Mouse (Mus musculus) stomach, embryonic 14.5 days (tissue): ENCODE data around the gene Nop58. TPM values are rescaled to one million over a fixed set of nuclear protein-coding genes. Genes with fewer than 3 reads are reported as not detected.

ENCODE experiments used
- ATAC-seq: fragments of 200-750 bp; cut with Nextera tagmentation; 2 replicates; pipeline ENCODE4 v1.8.0; 2017; ENCODE audit warnings: low read depth, moderate TSS enrichment; ENCODE audit not compliant: insufficient number of reproducible peaks, insufficient read depth, low FRiP score
- H3K27ac ChIP-seq: fragments of 300-500 bp; sonication (generic); 2 replicates; pipeline ENCODE4 v1.5.1; 2014; ENCODE audit warnings: mild to moderate bottlenecking, low read length, moderate library complexity, mixed read lengths
- H3K27me3 ChIP-seq: fragments of 300-500 bp; sonication (generic); 2 replicates; pipeline ENCODE4 v1.6.1; 2014; ENCODE audit warnings: low read length, control low read depth, mixed read lengths; ENCODE audit not compliant: control insufficient read depth, insufficient read depth
- H3K36me3 ChIP-seq: fragments of 300-500 bp; sonication (generic); 2 replicates; pipeline ENCODE4 v1.6.1; 2014; ENCODE audit warnings: mild to moderate bottlenecking, control low read depth, low read length, moderate library complexity, mixed read lengths; ENCODE audit not compliant: control insufficient read depth, insufficient read depth
- H3K4me1 ChIP-seq: fragments of 300-500 bp; sonication (generic); 2 replicates; pipeline ENCODE4 v1.6.1; 2014; ENCODE audit warnings: low read length, control low read depth, mixed read lengths; ENCODE audit not compliant: control insufficient read depth, insufficient read depth
- H3K4me2 ChIP-seq: fragments of 300-500 bp; sonication (generic); replicated peaks from 2 replicates; pipeline ENCODE4 v1.6.1; 2014; ENCODE audit warnings: low read depth, low read length, control low read depth
- H3K4me3 ChIP-seq: fragments of 300-500 bp; sonication (generic); 2 replicates; pipeline ENCODE4 v1.5.1; 2014; ENCODE audit warnings: low read depth, low read length, control low read depth
- H3K9ac ChIP-seq: fragments of 300-500 bp; sonication (generic); replicated peaks from 2 replicates; pipeline ENCODE4 v1.6.1; 2014; ENCODE audit warnings: low read depth, mild to moderate bottlenecking, control low read depth, low read length, moderate library complexity, mixed read lengths
- H3K9me3 ChIP-seq: fragments of 300-500 bp; sonication (generic); 2 replicates; pipeline ENCODE4 v1.6.1; 2016; ENCODE audit warnings: low read depth, low read length, control low read depth; ENCODE audit not compliant: control insufficient read depth
- WGBS: fragments of 180-500 bp; shearing (Covaris S2); extraction: QIAGEN DNeasy Blood & Tissue Kit; methylation state at CpG from one replicate; pipeline ENCODE4 v1.1.7; 2014; 5-methylcytosine and 5-hydroxymethylcytosine counted together
- polyA plus RNA-seq: library from polyadenylated mRNA; unstranded; fragments of >200 nt; fragmentation: Nextera tagmentation; extraction: Ambion mirVana; gene quantifications from 2 replicates; pipeline ENCODE4 v1.2.1, GENCODE M21; 2014

Nop58 gene
- polyA plus RNA-seq, 1 experiment from 2014 or later, result 219 TPM

DNA sequence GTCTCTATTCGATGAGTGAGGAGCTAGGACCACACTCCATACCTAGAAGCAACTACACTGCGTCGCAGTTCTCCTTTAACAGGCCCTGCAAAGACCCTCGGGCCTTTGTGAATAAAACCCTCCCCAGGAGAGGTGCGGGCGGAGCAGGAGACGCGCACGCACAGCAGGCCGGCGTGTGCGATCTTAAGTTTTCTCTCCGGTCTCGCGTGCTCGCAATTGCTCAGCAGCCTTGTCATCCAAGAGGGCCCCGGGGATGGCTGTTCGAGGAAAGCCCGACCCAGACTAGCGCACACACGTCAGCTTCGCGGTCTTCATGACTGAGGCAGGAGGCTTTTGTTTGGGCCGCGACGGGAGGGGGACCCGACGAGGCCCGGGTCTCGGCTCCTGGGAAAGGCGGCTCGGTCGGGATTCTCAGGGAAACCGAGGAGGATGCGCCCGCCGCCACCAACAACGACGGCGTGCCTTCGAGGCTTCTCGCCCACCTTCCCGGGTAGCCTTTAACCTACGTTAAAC lies 77.9 kb downstream of the Nop58 start:
- H3K9me3 ChIP-seq, result no peaks in the 10 kb centered on the region
- H3K4me3 ChIP-seq, result peak overlapping the region; percentile 67
- H3K36me3 ChIP-seq, result no peaks in the 10 kb centered on the region
- H3K4me1 ChIP-seq, result peaks cover 11% of the 10 kb centered on the region; the same call in 1 of the 2 replicates
- peak overlapping the region; percentile 98 for H3K27ac ChIP-seq
- no peaks in the 10 kb centered on the region for H3K27me3 ChIP-seq
- WGBS, result under 1% methylated on average over 44 of the region's 44 CpGs
- H3K9ac ChIP-seq, result peak overlapping the region; percentile 92
- peak; percentile 30; the same call in 1 of the 2 replicates for ATAC-seq
- peak overlapping the region; percentile 79 for H3K4me2 ChIP-seq

DNA sequence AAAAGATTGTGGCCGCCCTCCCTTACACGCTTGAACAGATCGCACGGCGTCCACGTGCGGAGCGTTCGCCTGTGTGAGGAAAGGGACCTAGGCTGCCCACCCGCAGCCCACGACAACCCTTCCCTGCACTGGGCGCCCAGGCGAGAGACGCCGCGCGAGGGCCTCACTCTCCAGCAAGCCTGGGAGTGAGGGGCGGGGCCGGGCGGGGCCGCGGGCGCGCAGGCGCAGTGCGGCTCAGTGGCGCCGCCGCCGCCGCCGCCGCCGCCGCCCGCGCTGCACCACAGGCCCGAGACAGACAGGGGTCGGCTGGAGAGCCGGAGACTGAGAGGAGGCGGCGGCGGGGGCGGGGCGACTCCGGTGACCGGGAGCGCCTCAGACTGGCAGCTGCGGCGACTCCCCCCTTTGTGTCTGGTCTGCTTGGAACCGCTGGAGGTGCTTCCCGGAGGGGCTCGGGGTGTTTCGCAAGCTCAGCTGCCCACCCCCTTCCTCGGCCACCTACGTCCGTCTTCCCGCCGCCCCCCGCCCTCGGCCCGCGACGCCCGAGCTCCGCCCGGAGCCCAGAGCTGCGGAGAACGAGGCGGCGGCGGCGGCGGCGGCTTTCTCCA lies 78.5 kb downstream of the Nop58 start, which contains the start of gene Bmpr2:
Gene Bmpr2 (plus strand): TSS at position 237 of the 605 bp plus-strand sequence.
- Histone ChIP-seq H3K4me2 (peak within 1 kb of the TSS; percentile 79), H3K9ac (peak within 1 kb of the TSS; percentile 92), H3K36me3 (no peaks in the 10 kb centered on the region), H3K27me3 (no peaks in the 10 kb centered on the region), H3K27ac (peak within 1 kb of the TSS; percentile 98), H3K9me3 (no peaks in the 10 kb centered on the region), H3K4me1 (peaks cover 13% of the 10 kb centered on the region; the same call in 1 of the 2 replicates), H3K4me3 (peak within 1 kb of the TSS; percentile 67)
- under 1% methylated on average over 54 of the region's 75 CpGs for WGBS
- peak; percentile 89 for ATAC-seq

DNA sequence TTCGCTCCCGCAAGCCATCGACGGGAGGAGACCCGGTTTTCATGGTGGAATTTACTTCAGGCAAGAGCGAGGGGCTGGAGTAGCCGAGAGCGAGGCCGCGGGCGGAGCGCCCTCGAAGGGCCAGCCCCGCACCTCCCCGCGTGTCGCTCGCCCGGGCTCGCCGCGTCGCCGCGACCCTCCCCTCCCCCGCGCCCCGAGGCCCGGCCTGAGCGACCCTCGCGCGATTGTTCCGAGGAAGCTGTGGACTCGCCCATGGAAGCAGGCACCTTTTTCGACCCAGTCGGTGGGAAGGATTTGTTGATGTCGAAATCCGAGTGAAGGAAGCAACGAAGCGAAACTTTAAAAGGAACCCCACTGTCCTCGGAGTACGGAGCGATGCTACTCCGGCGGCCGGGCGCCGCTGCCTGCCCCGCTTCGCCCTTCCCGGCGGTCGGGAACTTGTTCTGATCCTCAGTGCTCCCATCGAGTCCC lies 79.0 kb downstream of the Nop58 start:
- H3K4me3 ChIP-seq, result peak overlapping the region; percentile 67
- H3K4me2 ChIP-seq, result peak overlapping the region; percentile 79
- H3K27ac ChIP-seq, result peak overlapping the region; percentile 98
- peaks cover 13% of the 10 kb centered on the region; the same call in 1 of the 2 replicates for H3K4me1 ChIP-seq
- peak overlapping the region; percentile 92 for H3K9ac ChIP-seq
- WGBS, result 1% methylated on average over 52 of the region's 55 CpGs
- no peaks in the 10 kb centered on the region for H3K27me3 ChIP-seq
- ATAC-seq, result peak; percentile 62; the same call in 1 of the 2 replicates
- H3K36me3 ChIP-seq, result no peaks in the 10 kb centered on the region
- no peaks in the 10 kb centered on the region for H3K9me3 ChIP-seq

DNA sequence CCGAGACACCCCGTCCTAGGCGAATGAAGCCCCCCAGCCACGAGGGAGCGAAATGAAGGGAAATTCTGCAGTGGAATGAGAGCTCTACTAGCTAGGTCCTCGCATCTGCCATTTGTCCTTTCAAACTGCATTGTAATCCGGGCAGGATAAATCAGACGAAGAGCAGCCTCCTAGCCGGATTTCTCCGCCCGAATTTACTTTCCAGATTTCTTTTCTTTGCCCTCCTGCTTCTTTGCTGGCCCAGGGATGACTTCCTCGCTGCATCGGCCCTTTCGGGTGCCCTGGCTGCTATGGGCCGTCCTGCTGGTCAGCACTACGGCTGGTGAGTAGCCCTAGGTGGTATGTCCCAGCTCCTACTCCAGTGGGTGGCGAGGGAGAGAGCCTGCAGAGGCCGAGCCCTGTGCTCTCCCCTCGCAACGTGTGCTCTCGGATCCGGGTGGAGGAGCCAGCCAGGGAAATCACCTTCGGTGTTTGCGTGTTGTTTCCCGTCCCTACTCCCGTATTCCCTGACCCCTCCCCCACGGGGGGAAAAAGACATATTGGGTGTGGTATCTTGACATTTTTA lies 79.7 kb downstream of the Nop58 start:
- Histone ChIP-seq H3K9ac (peak overlapping the region; percentile 92), H3K4me2 (peak overlapping the region; percentile 79), H3K4me3 (peak overlapping the region; percentile 67), H3K4me1 (peaks cover 13% of the 10 kb centered on the region; the same call in 1 of the 2 replicates), H3K36me3 (no peaks in the 10 kb centered on the region), H3K27me3 (no peaks in the 10 kb centered on the region), H3K9me3 (no peaks in the 10 kb centered on the region), H3K27ac (peak overlapping the region; percentile 98)
- no peak for ATAC-seq
- WGBS, result under 1% methylated on average over 27 of the region's 27 CpGs

DNA sequence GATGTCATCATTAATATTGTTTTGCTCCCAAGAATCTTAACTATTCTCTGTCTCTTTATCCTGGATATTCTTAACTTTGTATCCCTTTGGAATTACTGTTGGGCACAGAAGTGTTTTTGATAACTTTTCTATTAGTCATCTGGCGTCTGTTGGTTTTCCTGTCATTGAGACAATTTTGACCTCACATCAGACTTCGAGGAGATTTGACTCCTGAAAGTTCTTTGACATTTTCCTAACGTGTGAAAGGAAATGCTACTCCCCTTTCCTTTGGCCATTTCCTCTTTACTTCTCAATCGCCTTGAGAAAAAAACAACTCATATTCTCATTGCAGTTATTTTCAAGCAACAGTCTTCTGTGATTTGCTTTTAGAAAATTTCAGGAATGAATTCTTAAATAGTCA lies 80.5 kb downstream of the Nop58 start:
- no peaks in the 10 kb centered on the region for H3K9me3 ChIP-seq
- H3K27me3 ChIP-seq, result no peaks in the 10 kb centered on the region
- 2% methylated on average over 4 of the region's 4 CpGs for WGBS
- H3K4me2 ChIP-seq, result peak overlapping the region; percentile 79
- peak overlapping the region; percentile 67 for H3K4me3 ChIP-seq
- H3K27ac ChIP-seq, result no peak overlapping the region
- H3K36me3 ChIP-seq, result no peaks in the 10 kb centered on the region
- H3K4me1 ChIP-seq, result peaks cover 13% of the 10 kb centered on the region; the same call in 1 of the 2 replicates
- ATAC-seq, result no peak
- H3K9ac ChIP-seq, result peak overlapping the region; percentile 92; the same call in 1 of the 2 replicates

DNA sequence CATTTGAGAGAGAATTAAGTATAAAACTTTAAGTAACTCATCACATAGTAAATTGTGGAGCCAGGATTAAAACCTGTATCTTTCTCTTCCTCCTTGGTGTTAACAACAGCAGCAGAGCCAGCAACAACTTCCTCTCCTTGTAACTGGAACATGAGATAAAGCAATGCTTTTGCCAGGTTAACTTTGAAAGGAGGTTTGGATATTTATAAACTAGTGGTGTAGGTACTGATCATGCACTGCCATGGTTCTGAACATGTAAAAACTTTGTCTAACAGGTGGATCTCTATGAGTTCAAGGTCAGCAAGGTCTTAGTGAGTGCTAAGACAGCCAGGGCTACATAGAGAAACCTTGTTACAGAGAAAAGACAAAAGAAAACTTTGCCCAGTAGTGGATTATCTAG lies 81.9 kb downstream of the Nop58 start:
- H3K27me3 ChIP-seq, result no peaks in the 10 kb centered on the region
- peak overlapping the region; percentile 57 for H3K4me2 ChIP-seq
- H3K9ac ChIP-seq, result 0 out of 2 replicates have a peak overlapping the region, but pooled peaks have one; percentile 18
- H3K9me3 ChIP-seq, result no peaks in the 10 kb centered on the region
- no peak overlapping the region for H3K27ac ChIP-seq
- no peak for ATAC-seq
- peaks cover 13% of the 10 kb centered on the region; the same call in 1 of the 2 replicates for H3K4me1 ChIP-seq
- peak overlapping the region; percentile 27 for H3K4me3 ChIP-seq
- no peaks in the 10 kb centered on the region for H3K36me3 ChIP-seq

Other genes starting within 250 kb of the Nop58 start
- 13.3 and 15.5 TPM in 2 replicates for gene Fzd7, start 202.5 kb upstream of the Nop58 start, polyA plus RNA-seq
- 0.82 TPM in 1 of 2 replicates, not detected in the other for gene Gm973, start 168.7 kb upstream of the Nop58 start, polyA plus RNA-seq
- 382 and 398 TPM in 2 replicates for gene Sumo1, start 14.1 kb upstream of the Nop58 start, polyA plus RNA-seq
- 15.0 and 17.2 TPM in 2 replicates for gene Bmpr2, start 78.4 kb downstream of the Nop58 start, polyA plus RNA-seq
- 11.4 and 11.9 TPM in 2 replicates for gene Fam117b, start 228.0 kb downstream of the Nop58 start, polyA plus RNA-seq